Mouse (Mus musculus): Measurements from ENCODE around the gene Pola1. TPM values are rescaled to one million over a fixed set of nuclear protein-coding genes. Genes with fewer than 3 reads are reported as not detected.

Pola1 gene
- total RNA-seq (2021) (1 to 10 TPM; 7.4 to 9.3 TPM), polyA plus RNA-seq (2012; rRNA removed) (0.10 and 0.11 TPM in 2 replicates)
- long read RNA-seq, full-length matches to known transcripts, result 1 of 2 reads
- long read RNA-seq, partial matches to known transcripts, result 1 of 2 reads
- long read RNA-seq, other reads (novel, unspliced or antisense), result 0 of 2 reads

- DNase-seq, result peak; percentile 92
Observed at GRCm38 (mm10) chrX:93631657-93632449, at the start of gene Pola1. Gene Pola1, minus strand, starts transcription at chrX:93632155.

- DNase-seq, result no peak
Observed at GRCm38 (mm10) chrX:93676228-93676627, 44.3 kb upstream of the Pola1 start.

- DNase-seq, result peak; percentile 59
Observed at GRCm38 (mm10) chrX:93674836-93675795, 43.2 kb upstream of the Pola1 start.

GRCm38 (mm10) chrX:93674432-93674831, 42.5 kb upstream of the Pola1 start:
- DNase-seq, result no peak

- DNase-seq, result no peak
Observed at GRCm38 (mm10) chrX:93664787-93665186, 32.8 kb upstream of the Pola1 start.

- DNase-seq, result no peak
Observed at GRCm38 (mm10) chrX:93663919-93664586, 32.1 kb upstream of the Pola1 start.

GRCm38 (mm10) chrX:93655153-93655552, 23.2 kb upstream of the Pola1 start:
- DNase-seq, result no peak

GRCm38 (mm10) chrX:93654218-93655002, 22.5 kb upstream of the Pola1 start, which contains the start of gene Pcyt1b:
Gene Pcyt1b, plus strand, starts transcription at chrX:93654863.
- no peak for DNase-seq

GRCm38 (mm10) chrX:93650738-93651137, 18.8 kb upstream of the Pola1 start:
- DNase-seq, result no peak

GRCm38 (mm10) chrX:93644022-93644421, 12.1 kb upstream of the Pola1 start:
- no peak for DNase-seq

- no peak for DNase-seq
Observed at GRCm38 (mm10) chrX:93643600-93643999, 11.6 kb upstream of the Pola1 start.

- DNase-seq, result peak; percentile 72
Observed at GRCm38 (mm10) chrX:93634861-93635375, 3.0 kb upstream of the Pola1 start.

- DNase-seq, result no peak
Observed at GRCm38 (mm10) chrX:93630256-93630655, 1.7 kb downstream of the Pola1 start.

- DNase-seq, result no peak
Observed at GRCm38 (mm10) chrX:93602214-93602613, 29.7 kb downstream of the Pola1 start.

GRCm38 (mm10) chrX:93594283-93594682, 37.7 kb downstream of the Pola1 start:
- no peak for DNase-seq

GRCm38 (mm10) chrX:93580931-93581330, 51.0 kb downstream of the Pola1 start:
- no peak for DNase-seq

GRCm38 (mm10) chrX:93557171-93557570, 74.8 kb downstream of the Pola1 start:
- DNase-seq, result no peak

GRCm38 (mm10) chrX:93539779-93540178, 92.2 kb downstream of the Pola1 start:
- no peak for DNase-seq

GRCm38 (mm10) chrX:93502865-93503353, 129.0 kb downstream of the Pola1 start:
- DNase-seq, result no peak

GRCm38 (mm10) chrX:93497597-93497996, 134.4 kb downstream of the Pola1 start:
- no peak for DNase-seq

- no peak for DNase-seq
Observed at GRCm38 (mm10) chrX:93465711-93466110, 166.2 kb downstream of the Pola1 start.

Measured in adrenal gland, adult 2 months (tissue).